Mouse (Mus musculus) spleen, adult 2 months (tissue): ENCODE measurements around the gene Dpep3. TPM values are rescaled to one million over a fixed set of nuclear protein-coding genes. Genes with fewer than 3 reads are reported as not detected.

Experiments
- DNase-seq, 2 experiments: peaks; one replicate each; pipeline versions ENCODE4 v3.0.0 to v3.0.0-alpha.2; 2012 to 2021; ENCODE audit warnings: low spot score in 2 of 2, low read depth in 1 of 2
- H3K27ac ChIP-seq: fragments of 200-500 bp; 2 replicates; pipeline ENCODE4 v1.5.1; 2012; ENCODE audit warnings: low read length, inconsistent platforms; ENCODE audit not compliant: insufficient read depth
- H3K27me3 ChIP-seq: fragments of 200-500 bp; 2 replicates; pipeline ENCODE4 v1.6.1; 2012; ENCODE audit warnings: mild to moderate bottlenecking, moderate library complexity, low read length, inconsistent platforms; ENCODE audit not compliant: control insufficient read depth, insufficient read depth
- H3K36me3 ChIP-seq: fragments of 200-500 bp; 2 replicates; pipeline ENCODE4 v1.6.1; 2012; ENCODE audit warnings: mild to moderate bottlenecking, low read length, inconsistent platforms; ENCODE audit not compliant: control insufficient read depth, insufficient read depth
- H3K4me1 ChIP-seq: fragments of 200-500 bp; 2 replicates; pipeline ENCODE4 v1.6.1; 2011; ENCODE audit warnings: inconsistent platforms; ENCODE audit not compliant: control insufficient read depth, insufficient read depth, insufficient read length
- H3K4me3 ChIP-seq: fragments of 200-500 bp; 2 replicates; pipeline ENCODE4 v1.5.1; 2011; ENCODE audit warnings: mild to moderate bottlenecking, inconsistent platforms; ENCODE audit not compliant: insufficient read depth, insufficient read length; ENCODE audit errors: extremely low read depth
- CTCF ChIP-seq: fragments of 200-500 bp; IDR thresholded peaks from 2 replicates; pipeline ENCODE4 v1.5.1; 2011; ENCODE audit warnings: mild to moderate bottlenecking, inconsistent platforms; ENCODE audit not compliant: insufficient read depth, insufficient read length, insufficient replicate concordance; ENCODE audit errors: extremely low read depth
- POLR2A ChIP-seq: fragments of 200-500 bp; IDR thresholded peaks from 2 replicates; pipeline ENCODE4 v1.6.1; 2011; ENCODE audit warnings: low read depth, low read length, inconsistent platforms
- WGBS: fragments of 180-500 bp; shearing (Covaris S2); methylation state at CpG from one replicate; pipeline ENCODE4 v1.1.7; 2018; 5-methylcytosine and 5-hydroxymethylcytosine counted together
- polyA plus RNA-seq: library from polyadenylated mRNA; depleted of rRNA; stranded (reverse); fragments of >200 nt; gene quantifications from 2 replicates; pipeline ENCODE4 v1.2.3, GENCODE M21; 2012

Gene Dpep3
- polyA plus RNA-seq, 1 experiment: 0.48 TPM

DNA sequence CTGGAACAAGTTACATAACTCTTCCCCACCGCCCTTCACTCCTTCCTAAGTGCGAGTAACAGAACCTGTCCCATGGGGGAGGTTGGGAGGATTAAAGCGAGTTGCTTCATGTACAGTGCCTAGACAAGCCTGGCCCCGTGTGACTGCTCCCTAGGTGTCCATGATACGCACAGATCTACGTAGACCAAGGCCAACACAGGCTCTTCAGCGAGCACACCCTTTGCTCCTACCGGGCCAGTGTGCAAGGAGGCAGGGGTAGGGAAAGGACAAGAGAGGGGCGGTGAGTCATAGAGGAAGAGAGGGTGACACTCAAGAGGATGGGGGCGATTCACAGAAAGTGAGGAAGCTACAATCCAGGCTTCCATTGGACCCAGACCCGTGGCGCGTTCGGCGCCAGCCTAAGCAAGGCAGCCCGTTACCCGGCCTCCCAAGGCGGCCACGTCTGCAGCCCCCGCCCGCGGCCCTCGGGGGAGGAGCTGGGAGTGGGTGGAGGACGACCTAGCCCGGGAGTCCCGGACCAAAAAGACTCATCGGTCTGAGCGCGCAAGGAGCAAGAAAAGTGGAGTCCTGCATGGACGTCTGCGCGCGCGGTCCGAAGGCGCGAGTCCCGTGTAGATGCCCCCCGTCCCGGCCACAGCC, 13.8 kb downstream of the Dpep3 start:
- TF ChIP-seq CTCF: no peak
- no peak for TF ChIP-seq POLR2A
- Histone ChIP-seq H3K4me1 (peaks cover 6% of the 10 kb centered on the region; the same call in 1 of the 2 replicates), H3K27me3 (no peaks in the 10 kb centered on the region), H3K36me3 (no peaks in the 10 kb centered on the region), H3K4me3 (peak overlapping the region; percentile 78), H3K27ac (peak overlapping the region; percentile 52; the same call in 1 of the 2 replicates)
- DNase-seq: peak in 1 of 2 experiments; percentile 36
- 4% methylated on average over 40 of the region's 40 CpGs for WGBS

DNA sequence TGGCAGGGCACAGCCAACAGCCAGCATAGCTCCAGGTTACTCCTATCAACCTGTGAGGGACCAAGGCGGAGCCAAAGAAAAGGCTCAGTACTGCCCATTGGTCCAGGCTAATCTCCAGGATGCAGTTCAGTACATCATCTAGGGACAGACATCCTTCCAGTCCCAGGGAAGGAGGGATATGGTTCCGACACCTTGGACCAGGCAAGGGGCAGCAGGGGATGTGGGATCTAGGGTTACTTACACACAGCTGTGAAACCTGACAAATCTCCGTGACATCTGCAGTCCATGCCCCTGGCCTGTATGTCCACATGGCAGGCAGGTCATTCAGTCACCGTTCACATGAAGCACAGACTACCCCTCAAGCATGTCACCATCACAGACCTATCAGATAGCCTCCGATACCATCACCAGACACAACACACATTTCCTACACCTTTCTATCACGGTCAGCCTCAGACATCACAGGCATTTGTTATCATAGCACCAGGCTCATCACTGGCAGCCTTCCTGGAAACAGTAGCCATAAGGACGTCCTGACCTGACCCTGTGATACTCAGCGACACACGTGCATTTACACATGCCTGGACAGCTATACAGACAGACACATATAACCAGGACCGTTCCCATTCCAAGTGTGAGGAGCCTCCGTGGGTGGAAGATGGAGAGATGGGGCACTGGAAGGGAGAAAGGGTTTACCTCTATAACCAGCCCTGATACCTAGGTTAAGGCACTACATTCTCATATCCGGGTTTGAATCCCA, 14.5 kb downstream of the Dpep3 start:
- DNase-seq: no peak
- WGBS: 78% methylated on average over 12 of the region's 12 CpGs
- Histone ChIP-seq H3K27ac (no peak overlapping the region), H3K36me3 (no peaks in the 10 kb centered on the region), H3K4me3 (peak overlapping the region; percentile 78; the same call in 1 of the 2 replicates), H3K27me3 (no peaks in the 10 kb centered on the region), H3K4me1 (peaks cover 6% of the 10 kb centered on the region; the same call in 1 of the 2 replicates)
- TF ChIP-seq POLR2A (no peak), CTCF (no peak)

GRCm38 (mm10) chr8:105961536-105961935, 17.7 kb downstream of the Dpep3 start:
- no peak for TF ChIP-seq POLR2A
- TF ChIP-seq CTCF: no peak
- Histone ChIP-seq H3K4me1 (peaks cover 2% of the 10 kb centered on the region; the same call in 1 of the 2 replicates), H3K4me3 (no peak overlapping the region)

GRCm38 (mm10) chr8:105961101-105961500, 18.1 kb downstream of the Dpep3 start:
- Histone ChIP-seq H3K27me3 (no peaks in the 10 kb centered on the region), H3K36me3 (no peaks in the 10 kb centered on the region), H3K4me3 (no peak overlapping the region), H3K4me1 (peaks cover 2% of the 10 kb centered on the region; the same call in 1 of the 2 replicates), H3K27ac (no peak overlapping the region)
- 80% methylated on average over 14 of the region's 14 CpGs for WGBS
- DNase-seq: no peak
- no peak for TF ChIP-seq CTCF
- TF ChIP-seq POLR2A: no peak

More at GRCm38 (mm10) chr8:105961536-105961935, 17.7 kb downstream of the Dpep3 start:
- no peaks in the 10 kb centered on the region for H3K27me3 ChIP-seq
- no peaks in the 10 kb centered on the region for H3K36me3 ChIP-seq
- no peak for DNase-seq
- 82% methylated on average over 10 of the region's 10 CpGs for WGBS
- no peak overlapping the region for H3K27ac ChIP-seq

- Histone ChIP-seq H3K27me3 (no peaks in the 10 kb centered on the region), H3K27ac (no peak overlapping the region), H3K4me1 (no peaks in the 10 kb centered on the region), H3K36me3 (no peaks in the 10 kb centered on the region), H3K4me3 (no peak overlapping the region)
- WGBS: 92% methylated on average over 7 of the region's 7 CpGs
- DNase-seq: no peak
- TF ChIP-seq CTCF: no peak
- TF ChIP-seq POLR2A: no peak
These were observed 19.9 kb downstream of the Dpep3 start for GRCm38 (mm10) chr8:105959350-105959749.

- WGBS: 87% methylated on average over 2 of the region's 4 CpGs
- no peak for TF ChIP-seq POLR2A
- TF ChIP-seq CTCF: no peak
These were observed 21.4 kb downstream of the Dpep3 start for GRCm38 (mm10) chr8:105957813-105958212.

GRCm38 (mm10) chr8:105956556-105956955, 22.7 kb downstream of the Dpep3 start:
- no peak overlapping the region for H3K4me3 ChIP-seq
- DNase-seq: no peak
- no peaks in the 10 kb centered on the region for H3K4me1 ChIP-seq
- no peaks in the 10 kb centered on the region for H3K27me3 ChIP-seq
- no peak for TF ChIP-seq POLR2A
- TF ChIP-seq CTCF: no peak
- peaks cover 2% of the 10 kb centered on the region; the same call in 1 of the 2 replicates for H3K36me3 ChIP-seq
- no peak overlapping the region for H3K27ac ChIP-seq
- WGBS: 92% methylated on average over 4 of the region's 4 CpGs

More at GRCm38 (mm10) chr8:105957813-105958212, 21.4 kb downstream of the Dpep3 start:
- Histone ChIP-seq H3K27ac (no peak overlapping the region), H3K4me1 (no peaks in the 10 kb centered on the region), H3K4me3 (no peak overlapping the region), H3K27me3 (no peaks in the 10 kb centered on the region), H3K36me3 (no peaks in the 10 kb centered on the region)
- DNase-seq: no peak
